Mouse (Mus musculus): ENCODE data around the gene Zbtb8b. TPM values are rescaled to one million over a fixed set of nuclear protein-coding genes. Genes with fewer than 3 reads are reported as not detected.
A peak's percentile ranks its signal among the peaks of the same experiment; 100 is the strongest.
"Not testable (repeated sequence)": the region's sequence is repeated elsewhere in the genome, so short reads cannot be mapped to it uniquely, and the experiment has no call there.

Zbtb8b gene
- under 1 TPM; 0.09 to 0.14 (median 0.09) TPM for total RNA-seq (2022)

- no peak for DNase-seq (ENCODE audit: low spot score)
Measured at GRCm38 (mm10) chr4:129440340-129441063, at the start of gene Zbtb8b. Gene Zbtb8b, minus strand, starts transcription at chr4:129440853.

GRCm38 (mm10) chr4:129481090-129481489 is 40.4 kb upstream of the Zbtb8b start:
- DNase-seq (ENCODE audit: low spot score) = no peak

GRCm38 (mm10) chr4:129479863-129480262 is 39.2 kb upstream of the Zbtb8b start:
- no peak for DNase-seq (ENCODE audit: low spot score)

GRCm38 (mm10) chr4:129476047-129476446 is 35.4 kb upstream of the Zbtb8b start:
- no peak for DNase-seq (ENCODE audit: low spot score)

GRCm38 (mm10) chr4:129464286-129464815 is 23.7 kb upstream of the Zbtb8b start:
- no peak for DNase-seq (ENCODE audit: low spot score)

- DNase-seq (ENCODE audit: low spot score) = no peak
Measured at GRCm38 (mm10) chr4:129463097-129464059, 22.7 kb upstream of the Zbtb8b start.

GRCm38 (mm10) chr4:129462118-129462517 is 21.5 kb upstream of the Zbtb8b start:
- no peak for DNase-seq (ENCODE audit: low spot score)

GRCm38 (mm10) chr4:129461183-129461960 is 20.7 kb upstream of the Zbtb8b start, which contains the start of gene Bsdc1:
Gene Bsdc1, plus strand, starts transcription at chr4:129461581.
- DNase-seq (ENCODE audit: low spot score) = peak; percentile 100

- no peak for DNase-seq (ENCODE audit: low spot score)
Measured at GRCm38 (mm10) chr4:129460827-129461182, 20.2 kb upstream of the Zbtb8b start.

GRCm38 (mm10) chr4:129459726-129460125 is 19.1 kb upstream of the Zbtb8b start:
- no peak for DNase-seq (ENCODE audit: low spot score)

- DNase-seq (ENCODE audit: low spot score) = not testable (repeated sequence)
Measured at GRCm38 (mm10) chr4:129457311-129457710, 16.7 kb upstream of the Zbtb8b start.

- DNase-seq (ENCODE audit: low spot score) = no peak
Measured at GRCm38 (mm10) chr4:129456126-129456525, 15.5 kb upstream of the Zbtb8b start.

- DNase-seq (ENCODE audit: low spot score) = peak; percentile 83
Measured at GRCm38 (mm10) chr4:129455265-129455664, 14.6 kb upstream of the Zbtb8b start.

- no peak for DNase-seq (ENCODE audit: low spot score)
Measured at GRCm38 (mm10) chr4:129451471-129452169, 11.0 kb upstream of the Zbtb8b start.

GRCm38 (mm10) chr4:129450851-129451250 is 10.2 kb upstream of the Zbtb8b start:
- DNase-seq (ENCODE audit: low spot score) = no peak

- no peak for DNase-seq (ENCODE audit: low spot score)
Measured at GRCm38 (mm10) chr4:129448713-129449112, 8.1 kb upstream of the Zbtb8b start.

- no peak for DNase-seq (ENCODE audit: low spot score)
Measured at GRCm38 (mm10) chr4:129447778-129448563, 7.3 kb upstream of the Zbtb8b start.

GRCm38 (mm10) chr4:129447360-129447759 is 6.7 kb upstream of the Zbtb8b start:
- DNase-seq (ENCODE audit: low spot score) = no peak

- no peak for DNase-seq (ENCODE audit: low spot score)
Measured at GRCm38 (mm10) chr4:129441145-129441544, 492 bp upstream of the Zbtb8b start.

- no peak for DNase-seq (ENCODE audit: low spot score)
Measured at GRCm38 (mm10) chr4:129418321-129418720, 22.3 kb downstream of the Zbtb8b start.
